Mouse (Mus musculus): Measurements from ENCODE around the gene Mplkip.

- TF ChIP-seq POLR2A (IDR thresholded peaks at IDR 0.05; ENCODE audit: insufficient read depth, low read depth, low read length) (no peak), CTCF (IDR thresholded peaks at IDR 0.05) (no peak), EP300 (IDR thresholded peaks at IDR 0.05; ENCODE audit: insufficient read depth, low read depth, low read length) (no peak)
Measured at GRCm38 (mm10) chr13:17667380-17667779, 27.6 kb upstream of the Mplkip start.
